Mouse (Mus musculus) MEL (cell line): ENCODE data around the gene Anks1.

Experiments
- BHLHE40 ChIP-seq: IDR thresholded peaks from 2 replicates; pipeline ENCODE4 v1.6.1; 2012; ENCODE audit warnings: low read depth, mild to moderate bottlenecking, inconsistent platforms, low read length, improper control_type of control experiment, borderline replicate concordance
- CTCF ChIP-seq, 3 experiments: IDR thresholded peaks in 2 of 3; conservative IDR thresholded peaks in 1 of 3; 2 replicates each; pipeline ENCODE4 v1.5.1; 2011 to 2012; ENCODE audit warnings: low read length in 3 of 3, low read depth in 2 of 3, mild to moderate bottlenecking in 2 of 3, improper control_type of control experiment in 1 of 3, inconsistent platforms in 1 of 3, mixed read lengths in 1 of 3, moderate library complexity in 1 of 3; ENCODE audit not compliant: control insufficient read depth in 1 of 3, insufficient read depth in 1 of 3, poor library complexity in 1 of 3, severe bottlenecking in 1 of 3
- E2F4 ChIP-seq: IDR thresholded peaks from 2 replicates; pipeline ENCODE4 v1.6.1; 2011; ENCODE audit warnings: low read depth, low read length, improper control_type of control experiment, borderline replicate concordance
- ELF1 ChIP-seq: IDR thresholded peaks from 2 replicates; pipeline ENCODE4 v1.6.1; 2014; ENCODE audit warnings: low read depth, mild to moderate bottlenecking, inconsistent platforms, low read length, improper control_type of control experiment, moderate library complexity
- EP300 ChIP-seq, 2 experiments: IDR thresholded peaks; 2 replicates each; pipeline ENCODE4 v1.6.1; 2011; ENCODE audit warnings: improper control_type of control experiment in 2 of 2, low read length in 2 of 2, low read depth in 1 of 2, mild to moderate bottlenecking in 1 of 2
- GATA1 ChIP-seq: IDR thresholded peaks from 2 replicates; pipeline ENCODE4 v1.6.1; 2011; ENCODE audit warnings: low read depth, low read length, improper control_type of control experiment
- MAX ChIP-seq: IDR thresholded peaks from 2 replicates; pipeline ENCODE4 v1.6.1; 2011; ENCODE audit warnings: low read length, improper control_type of control experiment
- POLR2A ChIP-seq, 2 experiments: IDR thresholded peaks; 2 replicates each; pipeline ENCODE4 v1.6.1; 2011 to 2012; ENCODE audit warnings: low read length in 2 of 2, mild to moderate bottlenecking in 2 of 2, control low read depth in 1 of 2, improper control_type of control experiment in 1 of 2, low read depth in 1 of 2, moderate library complexity in 1 of 2; ENCODE audit not compliant: control insufficient read depth in 1 of 2, insufficient read depth in 1 of 2, poor library complexity in 1 of 2
- ZC3H11A ChIP-seq: IDR thresholded peaks from 2 replicates; pipeline ENCODE4 v1.6.1; 2012; ENCODE audit warnings: low read depth, mild to moderate bottlenecking, inconsistent platforms, low read length, improper control_type of control experiment
- ZNF384 ChIP-seq: IDR thresholded peaks from 2 replicates; pipeline ENCODE4 v1.6.1; 2012; ENCODE audit warnings: low read depth, mild to moderate bottlenecking, inconsistent platforms, low read length, improper control_type of control experiment

DNA sequence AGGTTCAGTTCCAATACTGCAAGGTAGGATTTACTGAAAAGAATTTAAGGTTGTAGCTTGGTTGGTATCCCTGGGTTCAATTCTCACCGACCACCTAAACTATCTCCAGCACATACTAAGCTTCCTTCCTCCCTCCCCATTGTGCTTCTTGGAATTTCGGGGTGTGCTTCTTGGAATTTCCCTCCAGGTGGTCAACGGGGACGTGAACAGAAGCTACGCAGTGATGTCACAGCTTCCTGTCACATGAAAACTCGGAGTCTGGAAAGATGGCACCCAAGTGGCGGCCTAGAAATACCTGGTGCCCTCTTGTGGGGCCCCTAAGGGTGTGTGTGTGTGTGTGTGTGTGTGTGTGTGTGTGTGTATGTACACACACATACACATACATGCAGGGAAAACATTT, 172.8 kb downstream of the Anks1 start:
- TF ChIP-seq EP300 (IDR thresholded peaks at IDR 0.05; ENCODE audit: low read depth in 1 of 2, low read length in 2 of 2) = no peak
- TF ChIP-seq POLR2A (IDR thresholded peaks at IDR 0.05; ENCODE audit: control insufficient read depth in 1 of 2, insufficient read depth in 1 of 2, low read depth in 1 of 2, low read length in 2 of 2, poor library complexity in 1 of 2) = no peak
- no peak for TF ChIP-seq ZNF384
- no peak for TF ChIP-seq CTCF (IDR thresholded peaks at IDR 0.05 in 2 of 3, conservative IDR thresholded peaks at IDR 0.05 in 1 of 3; ENCODE audit: control insufficient read depth in 1 of 3, insufficient read depth in 1 of 3, low read depth in 2 of 3, low read length in 3 of 3, poor library complexity in 1 of 3, severe bottlenecking in 1 of 3)
- TF ChIP-seq BHLHE40 = no peak
- TF ChIP-seq ZC3H11A = no peak
- no peak for TF ChIP-seq E2F4
- TF ChIP-seq MAX = no peak
- TF ChIP-seq GATA1 = no peak
- TF ChIP-seq ELF1 = no peak
